Mouse (Mus musculus) left cerebral cortex, adult 18-20 months (tissue): ENCODE measurements around the gene Itprid2. TPM values are rescaled to one million over a fixed set of nuclear protein-coding genes. Genes with fewer than 3 reads are reported as not detected.

Source experiments
- DNase-seq, 2 experiments: peaks; one replicate each; pipeline ENCODE4 v3.0.0; 2021 to 2022; ENCODE audit warnings: low spot score in 2 of 2, mixed read lengths in 1 of 2
- total RNA-seq, 2 experiments: library from RNA; stranded (reverse); gene quantifications; 2 replicates each; pipeline ENCODE4 v1.2.3; 2021

Gene Itprid2
- total RNA-seq, 2 experiments from 2014 or later: 36.9 to 38.1 TPM

- DNase-seq: no peak
These were observed 72.4 kb downstream of the Itprid2 start, which contains the start of gene Ppp1r1c for GRCm38 (mm10) chr2:79707575-79707974. Gene Ppp1r1c, plus strand, starts transcription at chr2:79707780.

- DNase-seq: no peak
These were observed 78.5 kb downstream of the Itprid2 start for GRCm38 (mm10) chr2:79713662-79714091.

- DNase-seq: no peak
These were observed 79.6 kb downstream of the Itprid2 start for GRCm38 (mm10) chr2:79714745-79715144.

GRCm38 (mm10) chr2:79715925-79716324 is 80.8 kb downstream of the Itprid2 start:
- no peak for DNase-seq

GRCm38 (mm10) chr2:79717846-79718245 is 82.7 kb downstream of the Itprid2 start:
- DNase-seq: no peak

GRCm38 (mm10) chr2:79722415-79722814 is 87.3 kb downstream of the Itprid2 start:
- DNase-seq: no peak

Other genes starting within 250 kb of the Itprid2 start
- 10 to 100 TPM; 16.1 to 19.4 TPM for gene Neurod1, start 178.6 kb upstream of the Itprid2 start, total RNA-seq
- 1 to 10 TPM; 3.6 to 3.8 TPM for gene Cerkl, start 178.6 kb upstream of the Itprid2 start, total RNA-seq
- gene Ppp1r1c, start 72.4 kb downstream of the Itprid2 start, total RNA-seq: under 1 TPM; 0.26 to 0.30 TPM